Mouse (Mus musculus) heart, adult 2 months (tissue): ENCODE results near the gene Apobec1.

Experiments used
- CTCF ChIP-seq: fragments of 200-600 bp; IDR thresholded peaks from 2 replicates; pipeline ENCODE4 v1.8.1; 2022; ENCODE audit warnings: antibody characterized with exemption, mild to moderate bottlenecking, moderate library complexity
- POLR2A ChIP-seq: fragments of 200-500 bp; IDR thresholded peaks from 2 replicates; pipeline ENCODE4 v1.6.1; 2011; ENCODE audit warnings: mild to moderate bottlenecking, low read depth, low read length, control low read depth; ENCODE audit not compliant: insufficient read depth

GRCm38 (mm10) chr6:122569762-122570161 lies 32.5 kb downstream of the Apobec1 start:
- TF ChIP-seq CTCF (no peak), POLR2A (no peak)
